Mouse (Mus musculus): Measurements from ENCODE around the gene Epb41l4b.
A peak's percentile ranks its signal among the peaks of the same experiment; 100 is the strongest.

Epb41l4b gene

GRCm38 (mm10) chr4:57143026-57143937, at the start of gene Epb41l4b:
Gene Epb41l4b, minus strand, starts transcription at chr4:57143437.
- DNase-seq, result peak; percentile 80

GRCm38 (mm10) chr4:57191543-57192283, 48.5 kb upstream of the Epb41l4b start:
- DNase-seq, result no peak

- no peak for DNase-seq
Observed at GRCm38 (mm10) chr4:57189881-57190280, 46.6 kb upstream of the Epb41l4b start.

- no peak for DNase-seq
Observed at GRCm38 (mm10) chr4:57186035-57186434, 42.8 kb upstream of the Epb41l4b start.

GRCm38 (mm10) chr4:57185462-57185861, 42.2 kb upstream of the Epb41l4b start:
- no peak for DNase-seq

GRCm38 (mm10) chr4:57183493-57183892, 40.3 kb upstream of the Epb41l4b start:
- no peak for DNase-seq

- DNase-seq, result no peak
Observed at GRCm38 (mm10) chr4:57181538-57181937, 38.3 kb upstream of the Epb41l4b start.

- no peak for DNase-seq
Observed at GRCm38 (mm10) chr4:57178881-57179280, 35.6 kb upstream of the Epb41l4b start.

- peak; percentile 24 for DNase-seq
Observed at GRCm38 (mm10) chr4:57175329-57175728, 32.1 kb upstream of the Epb41l4b start.

- DNase-seq, result no peak
Observed at GRCm38 (mm10) chr4:57172861-57173260, 29.6 kb upstream of the Epb41l4b start.

GRCm38 (mm10) chr4:57171817-57172216, 28.6 kb upstream of the Epb41l4b start:
- peak; percentile 29 for DNase-seq

- DNase-seq, result no peak
Observed at GRCm38 (mm10) chr4:57168680-57169079, 25.4 kb upstream of the Epb41l4b start.

- DNase-seq, result no peak
Observed at GRCm38 (mm10) chr4:57168277-57168676, 25.0 kb upstream of the Epb41l4b start.

- DNase-seq, result peak; percentile 54
Observed at GRCm38 (mm10) chr4:57166922-57167870, 24.0 kb upstream of the Epb41l4b start.

GRCm38 (mm10) chr4:57165654-57166053, 22.4 kb upstream of the Epb41l4b start:
- no peak for DNase-seq

- no peak for DNase-seq
Observed at GRCm38 (mm10) chr4:57164578-57165210, 21.5 kb upstream of the Epb41l4b start.

GRCm38 (mm10) chr4:57162789-57163722, 19.8 kb upstream of the Epb41l4b start:
- no peak for DNase-seq

GRCm38 (mm10) chr4:57160571-57160970, 17.3 kb upstream of the Epb41l4b start:
- DNase-seq, result no peak

GRCm38 (mm10) chr4:57156549-57157169, 13.4 kb upstream of the Epb41l4b start:
- DNase-seq, result peak; percentile 67

GRCm38 (mm10) chr4:57153838-57154237, 10.6 kb upstream of the Epb41l4b start:
- peak; percentile 73 for DNase-seq

Measured in lung, postnatal 10 days (tissue).